Mouse (Mus musculus): ENCODE data around the gene Dnah3. TPM values are rescaled to one million over a fixed set of nuclear protein-coding genes. Genes with fewer than 3 reads are reported as not detected.
A peak's percentile ranks its signal among the peaks of the same experiment; 100 is the strongest.

Gene Dnah3
- under 1 TPM; 0.09 to 0.14 TPM for total RNA-seq (2021)

- intact Hi-C loops (cut with DNase I) = loop anchor here (5.0 kb wide), 1 partner anchor 232 kb away; the partner anchor contains the start of gene Abca15
- no peak for DNase-seq (ENCODE audit: low spot score in 2 of 2)
Observed at GRCm38 (mm10) chr7:120095180-120095579, at the start of gene Dnah3. TSS of gene Dnah3 (minus strand) at chr7:120095280.

GRCm38 (mm10) chr7:120142743-120143142, 47.7 kb upstream of the Dnah3 start:
- intact Hi-C loops (cut with DNase I) = no loop called here
- no peak for DNase-seq (ENCODE audit: low spot score in 2 of 2)

GRCm38 (mm10) chr7:120128951-120129350, 33.9 kb upstream of the Dnah3 start:
- peak; percentile 52 to 67 for DNase-seq (ENCODE audit: low spot score in 2 of 2)

GRCm38 (mm10) chr7:120127686-120128059, 32.6 kb upstream of the Dnah3 start:
- intact Hi-C loops (cut with DNase I) = loop anchor here (10.0 kb wide), 1 partner anchor 507 kb away; the partner anchor contains the start of gene Uqcrc2

More at GRCm38 (mm10) chr7:120128951-120129350, 33.9 kb upstream of the Dnah3 start:
- intact Hi-C loops (cut with DNase I) = loop anchor here (10.0 kb wide), 1 partner anchor 506 kb away; the partner anchor contains the start of gene Uqcrc2

GRCm38 (mm10) chr7:120126976-120127685, 32.1 kb upstream of the Dnah3 start:
- no peak for DNase-seq (ENCODE audit: low spot score in 2 of 2)
- intact Hi-C loops (cut with DNase I) = loop anchor here (10.0 kb wide), 1 partner anchor 508 kb away; the partner anchor contains the start of gene Uqcrc2

More at GRCm38 (mm10) chr7:120127686-120128059, 32.6 kb upstream of the Dnah3 start:
- no peak for DNase-seq (ENCODE audit: low spot score in 2 of 2)

GRCm38 (mm10) chr7:120124844-120125243, 29.8 kb upstream of the Dnah3 start:
- intact Hi-C loops (cut with DNase I) = loop anchor here (1.0 to 10.0 kb wide), 3 partner anchors 79 to 510 kb away; partner anchors contain the start of genes Abca15 and Uqcrc2
- peak; percentile 78 to 83 for DNase-seq (ENCODE audit: low spot score in 2 of 2)

GRCm38 (mm10) chr7:120123776-120124175, 28.7 kb upstream of the Dnah3 start:
- intact Hi-C loops (cut with DNase I) = loop anchor here (1.0 to 10.0 kb wide), 3 partner anchors 81 to 511 kb away; partner anchors contain the start of genes Abca15 and Uqcrc2
- DNase-seq (ENCODE audit: low spot score in 2 of 2) = no peak

GRCm38 (mm10) chr7:120117529-120117928, 22.4 kb upstream of the Dnah3 start:
- intact Hi-C loops (cut with DNase I) = no loop called here

GRCm38 (mm10) chr7:120116976-120117375, 21.9 kb upstream of the Dnah3 start:
- intact Hi-C loops (cut with DNase I) = no loop called here
- DNase-seq (ENCODE audit: low spot score in 2 of 2) = no peak

More at GRCm38 (mm10) chr7:120117529-120117928, 22.4 kb upstream of the Dnah3 start:
- DNase-seq (ENCODE audit: low spot score in 2 of 2) = no peak

GRCm38 (mm10) chr7:120109676-120110075, 14.6 kb upstream of the Dnah3 start:
- DNase-seq (ENCODE audit: low spot score in 2 of 2) = no peak
- intact Hi-C loops (cut with DNase I) = loop anchor here (5.0 kb wide), 1 partner anchor 93 kb away; the partner anchor contains the start of genes Abca14 and Crym

- DNase-seq (ENCODE audit: low spot score in 2 of 2) = peak in 1 of 2 experiments; percentile 64
Observed at GRCm38 (mm10) chr7:120106356-120106755, 11.3 kb upstream of the Dnah3 start.

GRCm38 (mm10) chr7:120104975-120105374, 9.9 kb upstream of the Dnah3 start:
- intact Hi-C loops (cut with DNase I) = loop anchor here (2.0 to 5.0 kb wide), 3 partner anchors 97 to 256 kb away; partner anchors contain the start of genes Abca14, Crym, Dcun1d3 and Lyrm1
- peak in 1 of 2 experiments; percentile 36 for DNase-seq (ENCODE audit: low spot score in 2 of 2)

More at GRCm38 (mm10) chr7:120106356-120106755, 11.3 kb upstream of the Dnah3 start:
- intact Hi-C loops (cut with DNase I) = loop anchor here (5.0 kb wide), 1 partner anchor 96 kb away; the partner anchor contains the start of genes Abca14 and Crym

- intact Hi-C loops (cut with DNase I) = loop anchor here (5.0 kb wide), 1 partner anchor 206 kb away; the partner anchor contains the start of genes Dcun1d3 and Lyrm1
- DNase-seq (ENCODE audit: low spot score in 2 of 2) = no peak
Observed at GRCm38 (mm10) chr7:120103019-120103567, 8.0 kb upstream of the Dnah3 start.

GRCm38 (mm10) chr7:120102164-120102972, 7.3 kb upstream of the Dnah3 start, which contains the start of gene Tmem159:
TSS of gene Tmem159 (plus strand) at chr7:120102353.
- peak; percentile 54 to 76 for DNase-seq (ENCODE audit: low spot score in 2 of 2)
- intact Hi-C loops (cut with DNase I) = loop anchor here (5.0 kb wide), 1 partner anchor 205 kb away; the partner anchor contains the start of genes Dcun1d3 and Lyrm1

GRCm38 (mm10) chr7:120098403-120098802, 3.3 kb upstream of the Dnah3 start:
- DNase-seq (ENCODE audit: low spot score in 2 of 2) = peak; percentile 39 to 51
- intact Hi-C loops (cut with DNase I) = loop anchor here (5.0 kb wide), 1 partner anchor 229 kb away; the partner anchor contains the start of gene Abca15

GRCm38 (mm10) chr7:120097845-120098244, 2.8 kb upstream of the Dnah3 start:
- intact Hi-C loops (cut with DNase I) = loop anchor here (5.0 kb wide), 1 partner anchor 229 kb away; the partner anchor contains the start of gene Abca15
- peak; percentile 58 to 77 for DNase-seq (ENCODE audit: low spot score in 2 of 2)

- intact Hi-C loops (cut with DNase I) = no loop called here
- DNase-seq (ENCODE audit: low spot score in 2 of 2) = peak in 1 of 2 experiments; percentile 70
Observed at GRCm38 (mm10) chr7:120094216-120094615, 864 bp downstream of the Dnah3 start.

GRCm38 (mm10) chr7:120093033-120093432, 2.0 kb downstream of the Dnah3 start:
- no peak for DNase-seq (ENCODE audit: low spot score in 2 of 2)
- intact Hi-C loops (cut with DNase I) = no loop called here

- no peak for DNase-seq (ENCODE audit: low spot score in 2 of 2)
Observed at GRCm38 (mm10) chr7:120080177-120080576, 14.9 kb downstream of the Dnah3 start.

More at GRCm38 (mm10) chr7:120080177-120080576, 14.9 kb downstream of the Dnah3 start:
- intact Hi-C loops (cut with DNase I) = no loop called here

Data from left cerebral cortex, postnatal 25 days (tissue).